Mouse (Mus musculus): ENCODE data around the gene Rbm26. TPM values are rescaled to one million over a fixed set of nuclear protein-coding genes. Genes with fewer than 3 reads are reported as not detected.

The Rbm26 gene
- polyA plus RNA-seq, 1 experiment: 20.5 TPM

DNA sequence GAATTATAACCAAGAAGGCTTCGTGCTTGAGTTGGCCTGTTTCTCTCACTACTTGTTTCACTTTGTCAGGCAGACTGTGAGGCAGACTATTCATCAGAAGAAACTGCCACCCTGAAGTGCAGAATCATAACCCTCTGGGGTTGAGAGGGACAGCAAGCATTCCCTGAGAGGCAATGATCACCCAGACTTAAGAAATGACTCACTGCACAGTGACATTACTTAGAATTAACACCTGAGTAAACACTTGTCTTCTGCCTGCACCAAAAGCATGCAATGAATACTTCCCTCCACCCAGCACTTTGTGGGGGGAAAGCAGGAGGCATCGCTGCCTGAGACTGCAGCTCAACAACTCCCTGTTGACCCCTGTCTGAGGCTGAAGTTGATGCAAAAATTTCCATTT, 115.9 kb downstream of the Rbm26 start:
- no peak for TF ChIP-seq GATA1 (IDR thresholded peaks at IDR 0.05; ENCODE audit: low read length)

DNA sequence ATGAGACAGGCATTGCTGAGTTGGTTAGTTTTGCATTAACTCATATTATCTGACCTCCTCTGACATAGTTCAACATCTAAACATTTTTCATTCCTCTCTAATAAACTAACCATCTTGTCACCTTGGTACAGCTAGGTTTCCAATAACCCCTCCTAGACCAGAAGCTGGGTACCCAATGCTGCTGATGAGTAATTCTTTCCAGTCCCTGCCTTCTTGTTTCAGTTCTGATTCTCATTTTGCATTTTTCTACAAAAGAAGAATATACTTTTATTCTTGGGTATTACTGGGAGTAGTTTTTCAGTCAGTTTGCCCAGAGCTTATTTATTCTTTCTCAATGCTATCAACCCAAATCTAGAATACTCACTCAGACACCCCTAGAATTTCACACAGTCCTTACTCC, 119.2 kb downstream of the Rbm26 start:
- TF ChIP-seq GATA1 (IDR thresholded peaks at IDR 0.05; ENCODE audit: low read length): no peak

Other genes starting within 250 kb of the Rbm26 start
- gene Ndfip2, start 81.2 kb upstream of the Rbm26 start, polyA plus RNA-seq (2012): 10.4 and 13.7 TPM in 2 replicates